Mouse (Mus musculus): ENCODE measurements around the gene Fabp7. TPM values are rescaled to one million over a fixed set of nuclear protein-coding genes. Genes with fewer than 3 reads are reported as not detected.

The Fabp7 gene
- polyA plus RNA-seq, 2 experiments, result 0.70 to 1.6 TPM

- Histone ChIP-seq H3K9me3 (ENCODE audit: control insufficient read depth, low read length) (no peaks in the 10 kb centered on the region), H3K4me1 (replicated peaks; ENCODE audit: control insufficient read depth in 2 of 2, insufficient read depth in 2 of 2, low read length in 1 of 2) (no peaks in the 10 kb centered on the region), H3K4me2 (ENCODE audit: low read depth) (no peak overlapping the region), H3K36me3 (replicated peaks; ENCODE audit: control insufficient read depth, insufficient read depth, low read depth) (no peaks in the 10 kb centered on the region), H3K9ac (replicated peaks) (no peak overlapping the region), H3K4me3 (ENCODE audit: insufficient read depth in 1 of 2, low read depth in 2 of 2, low read length in 2 of 2) (no peak overlapping the region), H3K27me3 (ENCODE audit: control insufficient read depth, insufficient read depth, low read length) (no peaks in the 10 kb centered on the region), H3K27ac (no peak overlapping the region)
- TF ChIP-seq EP300 (IDR thresholded peaks at IDR 0.05; ENCODE audit: low read depth) (no peak), CTCF (IDR thresholded peaks at IDR 0.05; ENCODE audit: low read depth) (no peak)
- ATAC-seq (ENCODE audit: insufficient read depth) (no peak), DNase-seq (ENCODE audit: low read depth in 3 of 3, low spot score in 3 of 3) (no peak)
- 56% methylated on average over 2 of the region's 2 CpGs for WGBS (ENCODE audit: insufficient replicate concordance)
Observed at GRCm38 (mm10) chr10:57758999-57759398, 25.7 kb upstream of the Fabp7 start.

GRCm38 (mm10) chr10:57760694-57761093, 24.0 kb upstream of the Fabp7 start:
- WGBS (ENCODE audit: insufficient replicate concordance), result 42% methylated on average over 3 of the region's 3 CpGs
- TF ChIP-seq EP300 (IDR thresholded peaks at IDR 0.05; ENCODE audit: low read depth) (no peak), CTCF (IDR thresholded peaks at IDR 0.05; ENCODE audit: low read depth) (no peak)
- Histone ChIP-seq H3K27ac (no peak overlapping the region), H3K36me3 (replicated peaks; ENCODE audit: control insufficient read depth, insufficient read depth, low read depth) (no peaks in the 10 kb centered on the region), H3K4me1 (replicated peaks; ENCODE audit: control insufficient read depth in 2 of 2, insufficient read depth in 2 of 2, low read length in 1 of 2) (no peaks in the 10 kb centered on the region), H3K9ac (replicated peaks) (no peak overlapping the region), H3K4me2 (ENCODE audit: low read depth) (no peak overlapping the region), H3K4me3 (ENCODE audit: insufficient read depth in 1 of 2, low read depth in 2 of 2, low read length in 2 of 2) (no peak overlapping the region), H3K9me3 (ENCODE audit: control insufficient read depth, low read length) (no peaks in the 10 kb centered on the region), H3K27me3 (ENCODE audit: control insufficient read depth, insufficient read depth, low read length) (no peaks in the 10 kb centered on the region)
- ATAC-seq (ENCODE audit: insufficient read depth), result no peak
- no peak for DNase-seq (ENCODE audit: low read depth in 3 of 3, low spot score in 3 of 3)

- no peaks in the 10 kb centered on the region for H3K36me3 ChIP-seq (replicated peaks; ENCODE audit: control insufficient read depth, insufficient read depth, low read depth)
- no peaks in the 10 kb centered on the region for H3K9me3 ChIP-seq (ENCODE audit: control insufficient read depth, low read length)
- DNase-seq (ENCODE audit: low read depth in 3 of 3, low spot score in 3 of 3), result no peak
- no peak for ATAC-seq (ENCODE audit: insufficient read depth)
- H3K27me3 ChIP-seq (ENCODE audit: control insufficient read depth, insufficient read depth, low read length), result no peaks in the 10 kb centered on the region
- WGBS (ENCODE audit: insufficient replicate concordance), result 17% methylated on average over 1 of the region's 1 CpGs
- no peaks in the 10 kb centered on the region for H3K4me1 ChIP-seq (replicated peaks; ENCODE audit: control insufficient read depth in 2 of 2, insufficient read depth in 2 of 2, low read length in 1 of 2)
- TF ChIP-seq EP300 (IDR thresholded peaks at IDR 0.05; ENCODE audit: low read depth) (no peak), CTCF (IDR thresholded peaks at IDR 0.05; ENCODE audit: low read depth) (no peak)
- H3K9ac ChIP-seq (replicated peaks), result no peak overlapping the region
- no peak overlapping the region for H3K4me2 ChIP-seq (ENCODE audit: low read depth)
- no peak overlapping the region for H3K27ac ChIP-seq
- H3K4me3 ChIP-seq (ENCODE audit: insufficient read depth in 1 of 2, low read depth in 2 of 2, low read length in 2 of 2), result no peak overlapping the region
Observed at GRCm38 (mm10) chr10:57763044-57763443, 21.6 kb upstream of the Fabp7 start.

GRCm38 (mm10) chr10:57783289-57784130, 1.2 kb upstream of the Fabp7 start:
- H3K4me2 ChIP-seq (ENCODE audit: low read depth), result no peak overlapping the region
- H3K9ac ChIP-seq (replicated peaks), result no peak overlapping the region
- WGBS (ENCODE audit: insufficient replicate concordance), result 34% methylated on average over 12 of the region's 13 CpGs
- H3K27me3 ChIP-seq (ENCODE audit: control insufficient read depth, insufficient read depth, low read length), result no peaks in the 10 kb centered on the region
- TF ChIP-seq CTCF (IDR thresholded peaks at IDR 0.05; ENCODE audit: low read depth) (no peak), EP300 (IDR thresholded peaks at IDR 0.05; ENCODE audit: low read depth) (no peak)
- no peak overlapping the region for H3K27ac ChIP-seq
- ATAC-seq (ENCODE audit: insufficient read depth) (no peak), DNase-seq (ENCODE audit: low read depth in 3 of 3, low spot score in 3 of 3) (no peak)
- H3K4me1 ChIP-seq (replicated peaks; ENCODE audit: control insufficient read depth in 2 of 2, insufficient read depth in 2 of 2, low read length in 1 of 2), result 0 out of 4 replicates have a peak, but pooled peaks cover 0 to 4% of the 10 kb centered on the region in 2 experiments
- no peaks in the 10 kb centered on the region for H3K9me3 ChIP-seq (ENCODE audit: control insufficient read depth, low read length)
- H3K4me3 ChIP-seq (ENCODE audit: insufficient read depth in 1 of 2, low read depth in 2 of 2, low read length in 2 of 2), result no peak overlapping the region
- H3K36me3 ChIP-seq (replicated peaks; ENCODE audit: control insufficient read depth, insufficient read depth, low read depth), result no peaks in the 10 kb centered on the region

GRCm38 (mm10) chr10:57784131-57784875, 378 bp upstream of the Fabp7 start:
- no peaks in the 10 kb centered on the region for H3K9me3 ChIP-seq (ENCODE audit: control insufficient read depth, low read length)
- TF ChIP-seq CTCF (IDR thresholded peaks at IDR 0.05; ENCODE audit: low read depth) (no peak), EP300 (IDR thresholded peaks at IDR 0.05; ENCODE audit: low read depth) (no peak)
- H3K4me1 ChIP-seq (replicated peaks; ENCODE audit: control insufficient read depth in 2 of 2, insufficient read depth in 2 of 2, low read length in 1 of 2), result 0 out of 4 replicates have a peak, but pooled peaks cover 0 to 4% of the 10 kb centered on the region in 2 experiments
- ATAC-seq (ENCODE audit: insufficient read depth), result no peak
- no peak overlapping the region for H3K4me2 ChIP-seq (ENCODE audit: low read depth)
- no peak overlapping the region for H3K4me3 ChIP-seq (ENCODE audit: insufficient read depth in 1 of 2, low read depth in 2 of 2, low read length in 2 of 2)
- no peaks in the 10 kb centered on the region for H3K27me3 ChIP-seq (ENCODE audit: control insufficient read depth, insufficient read depth, low read length)
- no peak overlapping the region for H3K9ac ChIP-seq (replicated peaks)
- H3K36me3 ChIP-seq (replicated peaks; ENCODE audit: control insufficient read depth, insufficient read depth, low read depth), result no peaks in the 10 kb centered on the region
- WGBS (ENCODE audit: insufficient replicate concordance), result 29% methylated on average over 7 of the region's 7 CpGs
- no peak for DNase-seq (ENCODE audit: low read depth in 3 of 3, low spot score in 3 of 3)
- H3K27ac ChIP-seq, result no peak overlapping the region
